Mouse (Mus musculus) embryo, embryonic 9.5 days (tissue): Measurements from ENCODE around the gene Zfp940.

Source experiments
- DNase-seq: peaks from one replicate; pipeline ENCODE4 v3.0.0-alpha.2; 2017; ENCODE audit errors: extremely low spot score

Zfp940 gene

GRCm38 (mm10) chr7:29807046-29807445 is 46.4 kb downstream of the Zfp940 start:
- DNase-seq: no peak

GRCm38 (mm10) chr7:29792906-29793305 is 60.6 kb downstream of the Zfp940 start:
- no peak for DNase-seq

GRCm38 (mm10) chr7:29785888-29786287 is 67.6 kb downstream of the Zfp940 start:
- DNase-seq: no peak

GRCm38 (mm10) chr7:29785023-29785422 is 68.4 kb downstream of the Zfp940 start:
- DNase-seq: no peak

GRCm38 (mm10) chr7:29783871-29784551 is 69.5 kb downstream of the Zfp940 start, which contains the start of gene Zfp30:
Zfp30 (plus strand) TSS chr7:29783998.
- DNase-seq: peak; percentile 93
